Mouse (Mus musculus) testis, postnatal 10 days (tissue): ENCODE measurements around the gene Phxr2.

ENCODE experiments used
- DNase-seq: peaks from one replicate; pipeline ENCODE4 v3.0.0; 2021; ENCODE audit warnings: low spot score

Phxr2 gene

DNA sequence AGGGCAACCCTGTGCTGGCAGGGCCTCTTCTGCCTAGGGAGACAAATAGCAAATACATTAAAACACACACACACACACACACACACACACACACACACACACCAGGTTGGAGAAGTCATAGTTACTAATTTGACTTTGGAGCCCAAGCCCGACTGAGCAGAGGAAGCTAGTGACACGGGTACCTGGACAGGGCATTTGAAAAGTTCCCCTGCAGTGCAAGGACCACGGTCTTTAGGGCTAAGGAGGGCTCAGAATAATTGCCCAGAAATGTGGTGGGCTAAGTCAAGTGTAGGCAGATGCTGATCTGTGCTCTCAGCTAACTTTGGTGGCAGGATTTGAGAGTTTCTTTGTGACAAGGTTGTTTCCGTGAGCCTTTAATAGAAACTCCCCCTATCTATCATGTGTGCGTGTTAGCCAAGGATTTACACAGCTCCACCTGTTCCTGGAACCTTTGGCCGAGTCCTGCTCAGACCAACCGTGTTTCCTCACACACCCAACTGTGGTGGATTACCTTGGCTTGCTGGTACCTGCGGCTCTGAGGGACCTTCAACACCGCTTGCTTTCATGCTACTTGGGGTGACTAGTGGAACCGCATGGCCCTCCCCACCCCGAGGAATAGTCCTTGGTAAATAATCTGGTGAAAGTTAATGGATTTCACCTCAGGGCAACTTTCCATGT, 6.6 kb upstream of the Phxr2 start:
- no peak for DNase-seq

- no peak for DNase-seq
Observed at GRCm38 (mm10) chr10:99132189-99132588, 6.1 kb upstream of the Phxr2 start.

DNA sequence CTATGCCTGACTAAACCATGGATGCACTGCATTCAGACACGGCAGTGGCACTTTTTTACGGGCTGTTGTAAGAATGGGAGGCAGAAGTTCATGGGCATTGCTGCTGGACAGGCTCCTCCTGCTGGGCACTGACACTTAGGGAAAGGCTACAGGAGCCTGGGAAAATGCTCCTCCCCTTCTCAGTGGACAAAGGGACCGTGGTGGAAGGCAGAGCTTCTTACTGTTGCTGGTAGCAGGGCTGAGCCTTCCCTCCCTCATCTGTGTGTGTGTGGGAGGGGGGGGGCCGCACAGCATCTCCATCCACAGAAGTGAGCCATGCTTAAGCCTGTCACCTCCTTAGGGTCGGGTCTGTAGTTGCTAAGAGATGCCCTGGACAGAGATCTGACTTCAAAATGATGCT, 5.2 kb upstream of the Phxr2 start:
- no peak for DNase-seq

GRCm38 (mm10) chr10:99130611-99131010, 4.5 kb upstream of the Phxr2 start:
- no peak for DNase-seq

GRCm38 (mm10) chr10:99127691-99128261, 1.7 kb upstream of the Phxr2 start:
- no peak for DNase-seq

DNA sequence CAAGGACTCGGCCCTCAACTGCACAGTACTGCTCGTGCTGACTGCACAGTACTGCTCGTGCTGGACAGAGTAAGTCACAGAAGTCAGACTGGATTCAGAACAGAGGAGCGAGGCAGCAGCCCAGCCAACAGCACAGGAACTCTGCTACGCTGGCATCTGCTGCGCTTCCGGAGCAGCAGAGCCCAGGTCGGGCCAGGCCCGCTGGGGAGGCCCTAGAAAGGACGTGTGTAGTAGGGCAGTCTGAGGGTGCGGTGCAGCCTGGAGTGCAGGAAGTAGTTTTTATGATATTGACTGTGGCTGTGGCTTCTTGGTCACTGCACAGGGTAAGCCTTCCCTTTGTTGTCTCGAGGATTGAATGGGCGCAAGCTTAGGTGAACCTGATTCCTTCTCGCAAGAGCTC, 829 bp upstream of the Phxr2 start:
- no peak for DNase-seq

DNA sequence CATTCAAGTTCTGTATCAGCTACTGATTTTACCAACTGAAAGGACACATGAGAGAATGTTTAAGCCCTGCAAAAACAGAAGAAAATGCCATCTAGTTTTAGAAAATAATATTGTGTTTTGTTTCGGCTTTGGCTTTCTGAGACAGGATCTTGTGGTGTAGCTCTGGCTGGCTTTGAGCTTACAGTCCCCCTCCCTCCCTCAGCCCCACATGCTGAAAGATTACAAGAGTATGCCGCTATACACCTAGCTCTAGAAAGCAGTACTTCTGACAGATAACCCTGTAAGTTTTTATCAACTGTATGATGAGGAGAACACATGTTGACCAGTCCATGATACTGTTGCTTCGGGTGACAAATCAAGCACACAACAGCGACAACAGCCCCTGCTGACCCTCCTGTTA, 6.7 kb downstream of the Phxr2 start:
- DNase-seq, result no peak

- DNase-seq, result no peak
Observed at GRCm38 (mm10) chr10:99118697-99119096, 7.4 kb downstream of the Phxr2 start.

DNA sequence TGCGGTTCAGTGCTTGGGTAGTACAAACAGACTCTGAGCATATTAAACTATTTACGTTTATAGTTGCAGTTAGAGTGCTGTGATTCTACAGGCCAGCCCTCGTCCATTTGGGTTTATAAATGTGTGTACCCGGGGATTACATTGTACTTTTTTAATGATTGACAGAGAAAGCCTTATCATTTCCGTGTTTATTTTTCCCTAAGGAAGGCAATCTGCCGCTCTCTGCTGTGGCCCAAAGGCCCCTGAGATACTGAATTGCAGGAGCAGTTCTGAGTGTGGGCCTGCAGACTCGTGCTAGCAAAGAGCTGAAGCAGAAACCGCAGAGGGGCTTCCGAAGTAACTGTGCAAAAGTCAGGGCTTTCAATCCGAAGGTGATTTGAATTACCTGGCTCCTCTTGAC, 8.2 kb downstream of the Phxr2 start:
- DNase-seq, result no peak

GRCm38 (mm10) chr10:99116650-99117615, 9.2 kb downstream of the Phxr2 start:
- no peak for DNase-seq

GRCm38 (mm10) chr10:99116237-99116632, 9.9 kb downstream of the Phxr2 start:
- no peak for DNase-seq

GRCm38 (mm10) chr10:99115471-99116236, 10.5 kb downstream of the Phxr2 start:
- DNase-seq, result no peak

GRCm38 (mm10) chr10:99114295-99114694, 11.8 kb downstream of the Phxr2 start:
- DNase-seq, result no peak

DNA sequence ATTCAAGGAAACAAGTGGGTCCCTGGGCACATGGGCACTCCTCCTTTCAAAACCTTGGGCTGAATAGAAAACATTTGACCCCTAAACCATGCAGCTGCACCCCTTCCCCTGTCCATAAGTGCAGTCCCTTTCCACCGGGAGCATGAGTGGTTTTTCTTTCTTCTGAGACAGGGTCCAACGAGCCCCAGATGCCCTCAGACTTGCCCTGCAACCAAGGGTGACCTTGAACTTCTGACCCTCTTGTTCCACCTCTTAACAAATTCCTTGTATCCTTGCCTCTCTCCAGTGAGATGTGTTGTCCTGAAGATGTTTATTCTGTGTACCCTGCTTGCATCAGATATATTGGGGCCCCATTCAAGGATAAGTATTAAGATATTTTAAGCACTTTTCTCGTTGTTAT, 12.6 kb downstream of the Phxr2 start:
- no peak for DNase-seq

DNA sequence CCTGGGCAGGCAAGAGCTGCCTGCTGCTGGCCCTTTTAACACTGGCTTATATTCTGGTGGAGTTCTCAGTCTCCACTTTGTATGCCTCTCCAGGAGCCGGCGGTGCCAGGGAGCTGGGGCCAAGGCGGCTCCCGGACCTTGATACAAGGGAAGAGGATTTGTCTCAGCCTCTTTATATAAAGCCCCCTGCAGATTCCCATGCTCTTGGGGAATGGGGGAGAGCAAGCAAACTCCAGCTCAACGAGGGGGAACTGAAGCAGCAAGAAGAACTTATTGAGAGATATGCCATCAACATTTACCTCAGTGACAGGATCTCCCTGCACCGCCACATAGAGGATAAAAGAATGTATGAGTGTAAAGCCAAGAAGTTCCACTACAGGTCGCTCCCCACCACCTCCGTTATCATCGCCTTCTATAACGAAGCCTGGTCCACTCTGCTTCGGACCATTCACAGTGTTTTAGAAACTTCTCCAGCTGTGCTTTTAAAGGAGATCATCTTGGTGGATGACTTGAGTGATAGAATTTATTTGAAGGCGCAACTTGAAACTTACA, 17.6 kb downstream of the Phxr2 start:
- no peak for DNase-seq

DNA sequence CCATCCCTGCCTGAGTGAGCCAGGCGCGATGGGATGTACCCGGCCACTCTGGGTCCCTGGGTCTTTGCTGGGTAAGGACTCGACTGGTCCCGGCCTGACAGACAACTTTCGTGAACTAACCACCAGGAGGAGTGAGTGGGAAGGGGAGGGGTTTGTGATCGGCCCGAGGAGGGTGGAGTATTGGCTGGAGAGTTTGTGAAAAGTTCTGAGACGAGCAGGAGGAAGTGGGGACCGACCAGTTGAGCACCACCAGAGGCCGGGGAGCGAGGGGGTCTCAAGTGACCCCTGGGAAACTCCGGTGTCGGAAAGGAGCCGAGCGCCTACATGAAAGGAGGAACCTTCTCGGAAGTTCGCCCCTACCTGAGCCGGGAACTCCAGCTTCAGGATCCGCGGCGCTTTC, 18.2 kb downstream of the Phxr2 start, which contains the start of gene Galnt4:
Galnt4 (plus strand) TSS at position 196 of the 400 bp plus-strand sequence.
- peak; percentile 77 for DNase-seq

DNA sequence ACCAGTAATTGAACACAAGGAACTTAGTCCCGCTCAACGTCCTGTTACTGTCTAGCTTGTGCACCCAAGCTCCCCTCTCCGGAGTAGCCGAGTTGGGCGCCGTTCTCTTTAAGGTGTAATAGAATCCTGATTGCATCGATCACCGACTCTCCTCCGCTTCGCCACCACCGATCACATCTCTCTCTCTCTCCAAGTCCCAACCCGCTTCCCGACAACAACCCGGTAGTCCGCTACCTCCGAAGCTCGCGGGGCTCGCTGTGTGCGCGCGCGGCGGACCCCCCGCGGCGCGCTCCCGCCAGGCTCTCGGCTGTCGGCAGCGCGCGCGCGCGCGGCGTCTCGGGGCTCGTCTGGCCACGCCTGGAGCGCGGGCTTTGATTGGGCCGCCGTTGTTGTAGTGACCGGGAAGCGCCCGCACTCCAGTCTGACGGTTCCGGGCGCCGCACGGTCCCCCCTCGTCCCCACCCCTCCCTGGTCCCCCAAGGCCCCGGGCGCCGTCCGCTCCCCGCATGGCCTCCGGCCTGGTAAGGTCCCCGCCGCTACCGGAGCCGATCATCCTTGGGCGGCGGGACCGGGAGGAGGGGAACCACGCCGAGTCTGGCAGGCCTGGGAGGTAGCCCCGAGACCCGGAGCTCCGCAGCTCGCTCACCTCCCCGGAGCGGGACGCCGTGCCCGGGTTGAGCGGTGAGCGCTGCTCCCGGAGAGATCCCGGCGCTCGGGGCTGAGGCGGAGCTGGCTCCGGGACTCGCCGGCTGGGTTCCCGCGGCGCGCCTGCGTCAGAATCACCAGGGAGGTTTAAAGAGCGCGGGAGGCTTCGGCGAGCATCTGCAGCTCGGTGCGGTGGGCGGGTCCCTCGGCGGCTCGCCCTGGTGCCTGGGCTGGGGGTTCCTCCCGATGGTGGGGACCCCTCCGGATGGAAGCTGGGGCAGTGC, 19.2 kb downstream of the Phxr2 start, which contains the start of gene Poc1b:
Poc1b (plus strand) TSS at position 334 of the 929 bp plus-strand sequence.
- peak; percentile 90 for DNase-seq

DNA sequence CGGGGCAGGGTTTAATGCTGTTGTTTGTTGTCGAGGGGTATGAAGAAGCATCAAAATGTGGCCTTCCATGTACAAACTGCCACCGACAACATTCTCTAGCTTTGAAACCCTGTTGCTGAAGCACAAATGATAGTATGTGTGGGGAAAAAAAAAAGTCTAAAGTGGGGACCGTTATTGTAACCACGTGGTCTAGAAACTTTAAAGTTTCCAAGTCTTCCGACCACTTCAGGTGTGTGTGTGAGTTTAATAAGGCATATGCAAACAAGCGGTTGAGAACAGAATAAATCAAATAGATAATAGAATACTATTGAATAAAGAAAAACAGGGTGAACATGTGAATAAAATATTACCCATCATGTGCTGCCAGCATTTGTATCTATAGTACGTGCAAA, 19.8 kb downstream of the Phxr2 start:
- no peak for DNase-seq

GRCm38 (mm10) chr10:99105522-99105921, 20.6 kb downstream of the Phxr2 start:
- DNase-seq, result no peak

- DNase-seq, result peak; percentile 56
Observed at GRCm38 (mm10) chr10:99097374-99097773, 28.8 kb downstream of the Phxr2 start.

DNA sequence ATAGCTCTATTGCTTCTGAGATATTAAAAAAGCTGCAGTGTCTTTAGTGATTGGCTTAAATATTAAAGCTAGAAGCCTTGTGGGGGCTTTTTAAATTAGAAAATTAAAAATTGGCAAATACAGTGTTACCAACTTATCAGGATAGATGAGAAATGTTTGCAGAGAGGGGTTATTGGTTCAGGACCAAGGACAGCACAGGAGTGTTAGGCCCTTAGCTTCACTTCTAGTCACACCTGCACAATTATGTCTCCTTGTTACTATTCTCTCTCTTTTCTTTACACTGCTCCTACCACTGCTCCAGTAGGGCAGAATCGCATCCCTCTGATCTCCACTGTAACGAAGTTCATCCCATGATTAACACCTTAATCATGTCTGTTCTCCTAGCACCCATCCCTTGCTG, 31.0 kb downstream of the Phxr2 start:
- no peak for DNase-seq
